Mouse (Mus musculus): ENCODE results near the gene Grk3. TPM values are rescaled to one million over a fixed set of nuclear protein-coding genes. Genes with fewer than 3 reads are reported as not detected.

Grk3 gene
- polyA plus RNA-seq, 1 experiment from 2014 or later: 13.3 TPM

GRCm38 (mm10) chr5:112868620-112869019, 147.0 kb downstream of the Grk3 start:
- Histone ChIP-seq H3K27ac (no peak overlapping the region), H3K4me1 (replicated peaks) (no peaks in the 10 kb centered on the region), H3K4me2 (no peak overlapping the region), H3K9me3 (no peaks in the 10 kb centered on the region), H3K36me3 (no peaks in the 10 kb centered on the region), H3K4me3 (replicated peaks) (no peak overlapping the region), H3K9ac (replicated peaks) (no peak overlapping the region), H3K27me3 (peaks cover 29% of the 10 kb centered on the region)
- WGBS: 86% methylated on average over 5 of the region's 5 CpGs
- ATAC-seq (ENCODE audit: insufficient number of reproducible peaks, insufficient read depth, low FRiP score, low TSS enrichment, low read depth): no peak

GRCm38 (mm10) chr5:112864719-112865367, 150.7 kb downstream of the Grk3 start:
- Histone ChIP-seq H3K4me1 (replicated peaks) (no peaks in the 10 kb centered on the region; the same call in 1 of the 2 replicates), H3K4me3 (replicated peaks) (no peak overlapping the region), H3K36me3 (no peaks in the 10 kb centered on the region), H3K27ac (no peak overlapping the region), H3K4me2 (no peak overlapping the region), H3K9me3 (no peaks in the 10 kb centered on the region), H3K27me3 (peaks cover 2% of the 10 kb centered on the region; the same call in 1 of the 2 replicates), H3K9ac (replicated peaks) (no peak overlapping the region)
- no peak for ATAC-seq (ENCODE audit: insufficient number of reproducible peaks, insufficient read depth, low FRiP score, low TSS enrichment, low read depth)
- WGBS: 51% methylated on average over 4 of the region's 4 CpGs

Other genes starting within 250 kb of the Grk3 start
- 1.5 TPM in 2 replicates for gene Myo18b, start 119.4 kb downstream of the Grk3 start, polyA plus RNA-seq (2016; fragmentation: Nextera tagmentation; extraction: Ambion mirVana)
- gene Crybb2, start 54.3 kb upstream of the Grk3 start, polyA plus RNA-seq (2016; fragmentation: Nextera tagmentation; extraction: Ambion mirVana): not detected in 2 replicates
- gene Crybb3, start 65.8 kb upstream of the Grk3 start, polyA plus RNA-seq (2016; fragmentation: Nextera tagmentation; extraction: Ambion mirVana): 1.4 TPM in 2 replicates
- 3.2 and 4.9 TPM in 2 replicates for gene 2900026A02Rik, start 205.4 kb upstream of the Grk3 start, polyA plus RNA-seq (2016; fragmentation: Nextera tagmentation; extraction: Ambion mirVana)
- not detected in 2 replicates for gene Tmem211, start 211.1 kb upstream of the Grk3 start, polyA plus RNA-seq (2016; fragmentation: Nextera tagmentation; extraction: Ambion mirVana)